Mouse (Mus musculus): Measurements from ENCODE around the gene Xiap. TPM values are rescaled to one million over a fixed set of nuclear protein-coding genes. Genes with fewer than 3 reads are reported as not detected.
A peak's percentile ranks its signal among the peaks of the same experiment; 100 is the strongest.

The Xiap gene
- polyA plus RNA-seq, 1 experiment from 2014 or later, result 10.4 TPM

GRCm38 (mm10) chrX:42110585-42110984 is 51.1 kb downstream of the Xiap start:
- ATAC-seq, result no peak
- Histone ChIP-seq H3K27me3 (no peaks in the 10 kb centered on the region), H3K27ac (no peak overlapping the region), H3K4me2 (replicated peaks) (no peak overlapping the region), H3K9me3 (no peaks in the 10 kb centered on the region), H3K36me3 (peaks cover 14% of the 10 kb centered on the region), H3K4me3 (replicated peaks) (no peak overlapping the region), H3K9ac (replicated peaks) (no peak overlapping the region), H3K4me1 (replicated peaks) (no peaks in the 10 kb centered on the region)
- WGBS, result 84% methylated on average over 1 of the region's 1 CpGs

GRCm38 (mm10) chrX:42119442-42120048 is 60.1 kb downstream of the Xiap start:
- WGBS, result 79% methylated on average over 6 of the region's 6 CpGs
- no peaks in the 10 kb centered on the region for H3K36me3 ChIP-seq
- no peak overlapping the region for H3K4me3 ChIP-seq (replicated peaks)
- no peaks in the 10 kb centered on the region for H3K9me3 ChIP-seq
- H3K4me1 ChIP-seq (replicated peaks), result no peaks in the 10 kb centered on the region
- no peak overlapping the region for H3K9ac ChIP-seq (replicated peaks)
- H3K27me3 ChIP-seq, result no peaks in the 10 kb centered on the region
- H3K4me2 ChIP-seq (replicated peaks), result no peak overlapping the region
- no peak for ATAC-seq
- no peak overlapping the region for H3K27ac ChIP-seq

GRCm38 (mm10) chrX:42124963-42125697 is 65.7 kb downstream of the Xiap start:
- Histone ChIP-seq H3K4me3 (replicated peaks) (no peak overlapping the region), H3K4me1 (replicated peaks) (no peaks in the 10 kb centered on the region)
- 70% methylated on average over 5 of the region's 5 CpGs for WGBS

GRCm38 (mm10) chrX:42139882-42140281 is 80.4 kb downstream of the Xiap start:
- H3K36me3 ChIP-seq, result no peaks in the 10 kb centered on the region
- H3K4me2 ChIP-seq (replicated peaks), result no peak overlapping the region
- ATAC-seq, result no peak
- H3K4me1 ChIP-seq (replicated peaks), result no peaks in the 10 kb centered on the region
- no peaks in the 10 kb centered on the region for H3K27me3 ChIP-seq
- no peaks in the 10 kb centered on the region for H3K9me3 ChIP-seq
- no peak overlapping the region for H3K9ac ChIP-seq (replicated peaks)
- H3K27ac ChIP-seq, result no peak overlapping the region
- 79% methylated on average over 9 of the region's 9 CpGs for WGBS
- H3K4me3 ChIP-seq (replicated peaks), result no peak overlapping the region

More at GRCm38 (mm10) chrX:42124963-42125697, 65.7 kb downstream of the Xiap start:
- H3K9me3 ChIP-seq, result peaks cover 3% of the 10 kb centered on the region; the same call in 1 of the 2 replicates
- no peak overlapping the region for H3K9ac ChIP-seq (replicated peaks)
- no peak for ATAC-seq
- H3K27me3 ChIP-seq, result no peaks in the 10 kb centered on the region
- H3K27ac ChIP-seq, result no peak overlapping the region
- no peaks in the 10 kb centered on the region for H3K36me3 ChIP-seq
- no peak overlapping the region for H3K4me2 ChIP-seq (replicated peaks)

GRCm38 (mm10) chrX:42142620-42143019 is 83.1 kb downstream of the Xiap start:
- Histone ChIP-seq H3K9ac (replicated peaks) (no peak overlapping the region), H3K4me1 (replicated peaks) (no peaks in the 10 kb centered on the region), H3K27me3 (no peaks in the 10 kb centered on the region), H3K4me3 (replicated peaks) (no peak overlapping the region), H3K9me3 (no peaks in the 10 kb centered on the region), H3K27ac (no peak overlapping the region), H3K4me2 (replicated peaks) (no peak overlapping the region), H3K36me3 (no peaks in the 10 kb centered on the region)
- 81% methylated on average over 3 of the region's 3 CpGs for WGBS
- no peak for ATAC-seq

GRCm38 (mm10) chrX:42143991-42144390 is 84.5 kb downstream of the Xiap start:
- H3K9me3 ChIP-seq, result no peaks in the 10 kb centered on the region
- H3K27ac ChIP-seq, result no peak overlapping the region
- H3K4me3 ChIP-seq (replicated peaks), result no peak overlapping the region
- WGBS, result 85% methylated on average over 4 of the region's 4 CpGs
- no peaks in the 10 kb centered on the region for H3K36me3 ChIP-seq
- H3K9ac ChIP-seq (replicated peaks), result no peak overlapping the region
- H3K4me2 ChIP-seq (replicated peaks), result no peak overlapping the region
- no peaks in the 10 kb centered on the region for H3K27me3 ChIP-seq
- H3K4me1 ChIP-seq (replicated peaks), result 0 out of 2 replicates have a peak, but pooled peaks cover 3% of the 10 kb centered on the region
- ATAC-seq, result no peak

- peak overlapping the region; percentile 83; the same call in 1 of the 2 replicates for H3K27ac ChIP-seq
- no peaks in the 10 kb centered on the region for H3K9me3 ChIP-seq
- no peak overlapping the region for H3K9ac ChIP-seq (replicated peaks)
- no peaks in the 10 kb centered on the region for H3K27me3 ChIP-seq
- no peak for ATAC-seq
- H3K4me2 ChIP-seq (replicated peaks), result peak overlapping the region; percentile 52
- peak overlapping the region; percentile 46; the same call in 1 of the 2 replicates for H3K4me3 ChIP-seq (replicated peaks)
- H3K36me3 ChIP-seq, result no peaks in the 10 kb centered on the region
- H3K4me1 ChIP-seq (replicated peaks), result 0 out of 2 replicates have a peak, but pooled peaks cover 4% of the 10 kb centered on the region
- WGBS, result 55% methylated on average over 5 of the region's 5 CpGs
These were observed 88.6 kb downstream of the Xiap start for GRCm38 (mm10) chrX:42148016-42148451.

- Histone ChIP-seq H3K27ac (peak within 1 kb of the TSS; percentile 99), H3K27me3 (no peaks in the 10 kb centered on the region), H3K36me3 (no peaks in the 10 kb centered on the region), H3K9ac (replicated peaks) (peak within 1 kb of the TSS; percentile 88), H3K4me3 (replicated peaks) (peak within 1 kb of the TSS; percentile 57), H3K9me3 (no peaks in the 10 kb centered on the region), H3K4me1 (replicated peaks) (0 out of 2 replicates have a peak, but pooled peaks cover 8% of the 10 kb centered on the region), H3K4me2 (replicated peaks) (peak within 1 kb of the TSS; percentile 55)
- peak; percentile 83 for ATAC-seq
- WGBS, result 18% methylated on average over 44 of the region's 76 CpGs
These were observed 89.5 kb downstream of the Xiap start, which contains the start of gene Stag2 for GRCm38 (mm10) chrX:42148788-42149556. Gene Stag2, plus strand, starts transcription at chrX:42149317.

GRCm38 (mm10) chrX:42149557-42150345 is 90.3 kb downstream of the Xiap start:
- Histone ChIP-seq H3K4me2 (replicated peaks) (peak overlapping the region; percentile 55), H3K36me3 (no peaks in the 10 kb centered on the region), H3K4me1 (replicated peaks) (0 out of 2 replicates have a peak, but pooled peaks cover 8% of the 10 kb centered on the region), H3K9ac (replicated peaks) (peak overlapping the region; percentile 88), H3K9me3 (no peaks in the 10 kb centered on the region), H3K27me3 (no peaks in the 10 kb centered on the region), H3K27ac (peak overlapping the region; percentile 99), H3K4me3 (replicated peaks) (peak overlapping the region; percentile 57)
- ATAC-seq, result peak; percentile 66
- WGBS, result 27% methylated on average over 25 of the region's 71 CpGs

- 20% methylated on average over 18 of the region's 40 CpGs for WGBS
- H3K4me2 ChIP-seq (replicated peaks), result peak overlapping the region; percentile 55
- ATAC-seq, result peak; percentile 83
These were observed 91.0 kb downstream of the Xiap start for GRCm38 (mm10) chrX:42150346-42151023.

More at GRCm38 (mm10) chrX:42150346-42151023, 91.0 kb downstream of the Xiap start:
- no peaks in the 10 kb centered on the region for H3K9me3 ChIP-seq
- peak overlapping the region; percentile 57 for H3K4me3 ChIP-seq (replicated peaks)
- H3K9ac ChIP-seq (replicated peaks), result peak overlapping the region; percentile 88
- 0 out of 2 replicates have a peak, but pooled peaks cover 8% of the 10 kb centered on the region for H3K4me1 ChIP-seq (replicated peaks)
- peak overlapping the region; percentile 99 for H3K27ac ChIP-seq
- H3K36me3 ChIP-seq, result no peaks in the 10 kb centered on the region
- H3K27me3 ChIP-seq, result no peaks in the 10 kb centered on the region

Data from midbrain, embryonic 13.5 days (tissue).